Mouse (Mus musculus) thymus, adult 2 months (tissue): ENCODE data around the gene Ccdc30.

Source experiments
- CTCF ChIP-seq: fragments of 200-500 bp; IDR thresholded peaks from 2 replicates; pipeline ENCODE4 v1.5.1; 2012; ENCODE audit warnings: mild to moderate bottlenecking, control low read depth, low read length, moderate library complexity, borderline replicate concordance; ENCODE audit not compliant: control insufficient read depth, poor library complexity, insufficient read depth; ENCODE audit errors: extremely low read depth
- POLR2A ChIP-seq: fragments of 200-500 bp; IDR thresholded peaks from 2 replicates; pipeline ENCODE4 v1.6.1; 2012; ENCODE audit warnings: mild to moderate bottlenecking, low read length, control low read depth, moderate library complexity; ENCODE audit not compliant: control insufficient read depth, poor library complexity, insufficient read depth; ENCODE audit errors: extremely low read depth

DNA sequence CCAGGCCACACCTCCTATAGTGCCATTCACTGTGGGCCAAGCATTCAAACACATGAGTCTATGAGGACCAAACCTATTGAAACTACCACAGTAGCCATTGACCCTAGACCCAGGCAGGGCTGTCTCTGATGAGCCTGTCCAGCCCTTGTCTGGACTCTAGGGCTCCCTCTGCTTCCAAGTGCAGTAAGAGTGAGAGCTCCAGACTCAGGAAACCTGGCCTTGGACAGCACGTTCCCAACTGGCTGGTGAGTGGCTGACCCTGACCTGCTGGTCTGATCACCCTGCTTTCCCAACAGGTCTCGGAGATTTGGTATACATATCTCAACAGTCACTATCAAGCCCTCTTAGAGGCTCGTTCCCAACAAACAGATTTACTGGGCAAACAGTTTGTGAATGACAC lies 32.5 kb upstream of the Ccdc30 start:
- TF ChIP-seq CTCF = no peak
- no peak for TF ChIP-seq POLR2A
